Mouse (Mus musculus) myocyte (in vitro differentiated cells): ENCODE measurements around the gene 6030408B16Rik.

Source experiments
- POLR2A ChIP-seq: IDR thresholded peaks from one replicate; pipeline ENCODE4 v1.6.1; 2011; ENCODE audit warnings: low read depth, mild to moderate bottlenecking, control low read depth, moderate library complexity; ENCODE audit not compliant: insufficient read length
- POLR2AphosphoS2 ChIP-seq: IDR thresholded peaks from one replicate; pipeline ENCODE4 v1.6.1; 2011; ENCODE audit warnings: low read depth, control low read depth; ENCODE audit not compliant: insufficient read length

DNA sequence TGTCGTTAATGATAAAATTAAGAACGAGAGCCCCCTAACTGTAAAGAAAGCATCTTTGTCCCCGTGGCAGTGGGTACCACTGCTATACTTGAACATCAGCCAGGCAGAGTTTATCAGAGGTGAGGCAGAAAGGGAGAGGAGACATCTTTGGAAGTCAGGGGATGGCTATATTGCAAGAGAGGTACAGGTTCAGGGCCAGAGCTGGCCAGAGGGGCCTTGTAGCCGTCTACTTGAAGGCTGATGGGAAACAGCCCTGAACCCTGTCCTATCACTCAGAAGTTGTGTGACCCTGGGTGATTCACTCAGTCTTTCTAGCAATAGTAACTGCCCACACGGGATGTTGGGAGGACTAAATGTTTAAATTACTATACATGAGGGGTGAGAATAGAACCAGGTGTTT is 28.1 kb downstream of the 6030408B16Rik start:
- TF ChIP-seq POLR2A (no peak), POLR2AphosphoS2 (no peak)
